Mouse (Mus musculus): ENCODE measurements at regions not wholly inside any gene's neighbourhood (a gene's known extent, or its start where the extent isn't known, plus 50 kb on each side); places are given as distances from the start of the nearest gene placed in this dataset.
"Not testable (repeated sequence)": the region's sequence is repeated elsewhere in the genome, so short reads cannot be mapped to it uniquely, and the experiment has no call there.

GRCm38 (mm10) chr4:55655329-55655728 is 123.1 kb upstream of the Klf4 start:
- DNase-seq = no peak

DNA sequence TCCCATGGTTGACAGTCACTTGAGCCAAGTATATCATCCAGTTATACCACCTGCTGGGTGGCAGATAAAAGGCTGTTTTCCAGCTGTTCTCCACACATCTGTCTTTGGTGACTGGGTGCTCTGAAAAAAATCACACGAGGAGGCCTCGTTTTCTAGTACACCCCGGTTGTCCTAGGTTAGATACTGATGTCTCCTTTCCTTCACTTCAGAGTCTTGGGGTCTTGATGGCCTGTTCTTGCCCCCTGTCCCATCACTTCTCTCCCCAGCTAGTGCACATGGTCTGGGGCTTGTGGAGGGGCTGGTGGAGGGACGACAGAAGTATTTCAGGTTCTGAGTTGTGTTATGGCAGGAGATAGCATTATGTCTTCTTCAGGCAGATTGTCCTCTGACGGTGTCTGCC is 120.4 kb upstream of the Klf4 start:
- DNase-seq = no peak

DNA sequence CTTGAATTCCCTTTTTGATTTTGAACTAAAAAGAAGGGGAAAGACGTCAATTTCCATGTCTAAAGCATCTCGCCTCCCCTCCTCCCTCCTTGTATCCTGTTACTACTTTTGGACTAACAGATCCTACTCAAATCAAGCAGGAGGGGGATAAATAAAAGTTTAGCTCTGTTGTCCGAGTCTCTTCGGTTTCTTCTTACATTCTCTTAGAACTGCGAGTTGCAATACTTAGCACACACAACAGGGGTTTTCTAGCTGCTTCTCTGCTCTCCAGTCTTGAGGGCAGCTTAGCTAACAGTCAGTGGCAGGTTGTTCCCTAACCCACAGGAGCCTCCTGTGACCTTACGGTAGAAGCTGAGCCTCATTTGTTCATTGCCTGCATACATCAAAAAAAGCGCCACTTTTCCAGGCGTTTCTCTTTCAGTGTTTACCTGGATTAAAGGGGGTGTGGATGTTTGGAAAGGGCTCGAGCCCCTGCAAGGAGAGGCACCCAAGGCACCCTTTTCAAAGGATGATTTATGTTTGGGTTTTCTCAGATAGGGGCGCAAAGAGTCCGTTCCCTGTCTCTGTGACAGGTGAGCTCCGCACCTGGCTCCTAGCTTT is 119.6 kb upstream of the Klf4 start:
- DNase-seq = peak; percentile 30 to 37

GRCm38 (mm10) chr4:55651051-55651763 is 118.9 kb upstream of the Klf4 start:
- peak; percentile 65 for DNase-seq

- no peak for DNase-seq
Measured at GRCm38 (mm10) chr4:55650186-55650585, 117.9 kb upstream of the Klf4 start.

DNA sequence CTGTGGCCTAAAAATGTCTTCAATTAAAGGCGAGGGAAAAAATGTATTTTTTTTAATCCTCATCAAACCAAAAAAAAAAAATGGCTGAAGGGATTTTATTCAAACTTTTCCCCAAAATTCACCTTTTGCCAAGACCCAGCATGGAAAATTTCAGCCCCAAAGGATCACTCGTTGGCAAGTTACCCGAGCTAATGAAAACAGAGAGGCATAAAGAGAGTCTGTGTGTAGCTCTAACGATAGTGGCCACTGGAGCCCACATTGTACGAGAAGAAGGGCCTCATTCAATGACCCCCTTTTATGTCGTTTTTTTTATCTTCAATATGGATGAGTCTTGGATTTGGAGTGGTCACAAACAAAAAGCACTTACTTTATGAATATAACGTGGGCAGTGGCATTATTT is 116.1 kb upstream of the Klf4 start:
- DNase-seq = no peak

- no peak for DNase-seq
Measured at GRCm38 (mm10) chr4:55645432-55645831, 113.2 kb upstream of the Klf4 start.

- no peak for DNase-seq
Measured at GRCm38 (mm10) chr4:55644895-55645294, 112.6 kb upstream of the Klf4 start.

GRCm38 (mm10) chr4:55634946-55635511 is 102.8 kb upstream of the Klf4 start:
- DNase-seq = no peak

GRCm38 (mm10) chr4:55631157-55631556 is 98.9 kb upstream of the Klf4 start:
- no peak for DNase-seq

GRCm38 (mm10) chr4:55630215-55630614 is 97.9 kb upstream of the Klf4 start:
- not testable (repeated sequence) for DNase-seq

DNA sequence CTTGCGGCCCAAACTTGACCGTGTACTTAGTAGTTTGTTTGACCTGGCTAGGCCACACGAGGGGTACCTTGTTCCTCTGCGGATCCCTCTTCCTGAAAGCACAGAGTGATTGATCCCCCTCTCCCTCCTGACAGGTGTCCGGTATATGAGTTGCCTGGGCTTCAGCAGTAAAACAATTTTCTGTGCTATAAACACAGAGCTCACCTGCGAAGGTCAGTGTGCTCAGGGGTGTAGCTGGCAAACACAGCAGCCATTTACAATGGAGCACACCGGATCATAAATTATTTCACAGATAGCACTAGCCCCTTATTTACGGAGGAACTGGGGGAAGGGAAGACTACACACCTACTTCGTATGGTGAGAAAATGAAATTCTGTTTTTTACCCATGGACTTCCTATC is 92.5 kb upstream of the Klf4 start:
- DNase-seq = no peak

DNA sequence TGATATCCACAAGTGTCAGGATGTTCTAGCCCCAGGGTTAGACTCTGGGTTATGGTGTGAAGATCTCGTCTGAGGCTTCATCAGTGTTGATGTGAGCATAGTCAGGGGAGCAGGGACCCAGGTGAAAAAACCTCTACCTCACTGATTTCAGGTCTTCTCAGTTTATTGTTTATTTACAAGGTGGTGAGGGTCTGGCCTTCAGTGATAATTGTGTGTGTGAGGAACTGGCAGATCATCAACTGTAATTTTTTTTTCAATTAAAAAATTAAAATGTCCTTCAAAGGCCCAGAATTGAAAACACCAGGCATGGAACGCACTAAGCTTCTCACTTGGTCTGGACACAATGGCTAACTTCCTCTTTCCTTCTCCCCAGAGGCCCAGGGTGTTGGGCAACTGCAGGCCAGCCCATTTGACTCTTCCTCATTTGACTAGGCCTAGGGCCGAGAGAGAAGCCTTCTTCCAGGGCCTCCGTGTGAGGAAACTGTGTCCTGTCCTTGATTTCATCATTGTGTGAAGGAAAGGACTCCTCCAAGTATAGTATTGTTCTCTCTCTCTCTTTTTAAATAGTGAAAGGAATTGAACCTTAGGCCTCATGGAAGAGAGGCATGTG is 91.0 kb upstream of the Klf4 start:
- DNase-seq = peak; percentile 65 to 67

GRCm38 (mm10) chr4:55622651-55623050 is 90.4 kb upstream of the Klf4 start:
- no peak for DNase-seq

GRCm38 (mm10) chr4:55619891-55620290 is 87.6 kb upstream of the Klf4 start:
- DNase-seq = no peak

GRCm38 (mm10) chr4:55615808-55616207 is 83.5 kb upstream of the Klf4 start:
- no peak for DNase-seq

GRCm38 (mm10) chr4:55613523-55613922 is 81.3 kb upstream of the Klf4 start:
- DNase-seq = no peak

DNA sequence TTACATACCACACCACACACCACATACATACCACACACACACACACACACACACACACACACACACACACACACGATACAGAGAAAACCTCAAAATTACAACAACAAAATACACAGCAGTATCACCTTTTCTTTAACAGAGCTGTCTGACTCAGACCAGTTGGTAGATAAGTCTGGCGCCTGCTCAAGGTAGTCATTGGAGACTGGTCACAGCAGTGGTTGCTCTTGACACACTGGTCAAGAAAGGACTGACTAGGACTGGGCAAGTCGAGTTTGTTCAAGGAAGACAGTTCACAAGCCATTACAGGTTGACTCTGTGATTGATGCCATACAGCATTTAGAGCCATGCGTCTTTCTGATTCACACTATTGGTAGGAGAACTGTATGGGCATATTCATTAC is 78.7 kb upstream of the Klf4 start:
- DNase-seq = no peak

- no peak for DNase-seq
Measured at GRCm38 (mm10) chr4:55609214-55609613, 76.9 kb upstream of the Klf4 start.

- DNase-seq = no peak
Measured at GRCm38 (mm10) chr4:55605541-55605940, 73.3 kb upstream of the Klf4 start.

DNA sequence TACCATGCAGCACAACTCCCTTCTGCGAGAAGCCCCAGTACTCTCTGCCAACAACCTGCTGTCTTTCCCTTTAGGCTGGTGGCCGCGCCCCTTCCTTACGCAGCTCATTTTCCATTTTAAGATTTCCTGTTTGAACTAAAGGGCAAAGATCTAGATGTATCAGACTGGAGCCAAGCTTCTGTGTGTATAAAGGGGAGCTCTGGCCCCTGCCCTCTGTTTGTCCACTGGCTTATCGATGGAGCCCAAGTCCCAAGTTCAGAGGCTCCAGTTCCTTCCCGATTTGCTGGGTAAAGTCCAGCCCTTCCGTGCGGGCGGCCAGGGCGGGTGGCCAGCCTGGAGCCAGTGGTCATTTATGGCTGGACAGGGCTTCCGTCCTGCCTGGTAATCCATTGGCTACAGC is 72.6 kb upstream of the Klf4 start:
- no peak for DNase-seq

- DNase-seq = no peak
Measured at GRCm38 (mm10) chr4:55603821-55604435, 71.7 kb upstream of the Klf4 start.

DNA sequence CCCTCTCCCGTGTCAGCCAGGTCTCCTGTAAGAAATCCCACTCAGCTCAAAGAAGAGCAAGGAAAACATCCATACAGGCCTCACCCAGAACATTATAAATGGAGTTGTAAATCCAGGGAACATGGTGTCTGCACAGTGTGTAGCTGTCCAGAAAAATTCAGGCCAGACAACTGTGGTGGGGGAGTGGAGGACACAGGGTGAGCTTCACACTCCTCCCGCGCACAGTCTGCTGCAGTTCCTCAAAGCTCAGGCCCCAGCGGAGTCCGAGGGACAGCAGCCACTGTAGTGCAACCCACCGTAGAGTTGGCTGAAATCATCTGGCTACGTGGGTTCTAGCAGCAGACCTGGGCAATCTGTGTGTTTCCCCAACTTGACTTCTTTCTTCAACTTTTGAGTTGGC is 62.9 kb upstream of the Klf4 start:
- no peak for DNase-seq

GRCm38 (mm10) chr4:55594699-55595098 is 62.4 kb upstream of the Klf4 start:
- DNase-seq = no peak
